Mouse (Mus musculus) heart, postnatal 36 days (tissue): Measurements from ENCODE around the gene Cpm. TPM values are rescaled to one million over a fixed set of nuclear protein-coding genes. Genes with fewer than 3 reads are reported as not detected.

Experiments used
- DNase-seq, 2 experiments: peaks; one replicate each; pipeline ENCODE4 v3.0.0; 2021 to 2022
- intact Hi-C: fragments of 180-260 bp; cut with DNase I; formaldehyde crosslinking; loops from one replicate; pipeline ENCODE4 v1.15.1; 2025
- total RNA-seq, 2 experiments: library from RNA; stranded (reverse); gene quantifications; 2 replicates each; pipeline ENCODE4 v1.2.3; 2021

Cpm gene
- total RNA-seq, 2 experiments from 2014 or later = 3.7 to 3.9 TPM

DNA sequence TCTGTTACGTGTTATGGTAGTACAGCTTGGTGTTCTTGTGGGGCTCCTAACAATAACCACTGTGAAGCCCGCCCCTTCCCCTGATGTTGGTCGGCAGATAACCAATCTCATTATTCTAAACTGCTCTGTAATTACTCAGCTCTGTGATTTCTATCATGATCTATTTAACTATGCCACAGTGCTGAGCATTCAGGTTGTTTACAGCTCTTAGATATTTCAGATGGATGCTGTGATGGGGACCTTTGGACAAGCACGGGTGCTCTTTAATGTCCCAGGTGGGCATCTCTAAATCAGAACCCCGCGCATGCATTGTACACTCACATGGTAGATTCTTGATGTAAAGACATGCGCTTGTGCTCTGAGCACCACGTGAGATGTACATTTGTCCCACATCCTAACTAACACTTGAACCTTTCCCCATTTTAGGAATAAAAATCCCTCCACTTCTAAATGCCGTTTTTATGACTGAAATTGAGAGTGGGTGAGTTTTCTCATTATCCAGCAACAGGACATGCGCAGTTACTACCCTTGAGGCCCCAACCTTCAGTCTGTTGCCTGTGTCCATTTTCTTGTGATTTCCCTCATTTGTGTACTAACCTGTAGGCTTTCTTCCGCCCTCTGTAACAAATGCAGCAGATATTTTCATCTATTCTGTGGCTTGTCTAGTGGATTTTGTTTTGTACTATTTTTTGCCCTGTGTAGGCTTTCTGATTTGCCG is 14.6 kb downstream of the Cpm start:
- no peak for DNase-seq
- intact Hi-C loops = no loop called here

DNA sequence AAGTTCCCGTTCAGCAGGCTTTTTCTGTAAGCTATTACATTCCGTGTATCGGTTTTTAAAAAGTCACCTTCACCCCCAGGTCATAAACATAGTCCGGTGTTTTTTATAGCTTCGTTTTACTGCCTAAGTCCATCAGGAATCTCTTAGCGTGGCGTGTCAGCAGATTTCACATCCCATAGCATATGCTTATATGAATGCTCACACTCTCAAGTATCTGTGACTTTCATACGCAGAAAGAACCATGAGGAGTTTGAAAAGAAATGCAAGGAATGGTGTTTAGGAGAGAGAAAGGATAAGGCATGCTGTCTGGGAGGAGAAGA is 15.1 kb downstream of the Cpm start:
- no peak for DNase-seq
- intact Hi-C loops = no loop called here

DNA sequence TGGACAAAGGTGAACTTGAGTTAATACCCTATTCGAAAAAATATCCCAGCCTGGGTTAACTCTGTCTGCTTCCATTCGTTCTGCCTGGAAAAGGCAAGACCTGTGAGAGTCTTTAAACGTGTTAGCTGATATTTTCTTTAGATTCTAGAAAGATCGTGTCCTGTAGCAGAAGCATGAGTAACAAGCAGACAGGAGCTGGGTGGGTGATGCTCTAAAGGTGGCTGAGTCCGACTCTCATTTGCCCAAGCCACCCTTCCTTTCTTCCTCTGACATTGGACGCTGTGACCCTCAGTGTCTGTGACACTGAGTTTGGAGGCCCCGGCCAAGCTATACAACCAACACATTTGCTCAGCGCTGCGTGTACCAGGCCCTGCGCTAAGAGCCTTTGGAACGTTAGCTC is 15.5 kb downstream of the Cpm start:
- intact Hi-C loops = no loop called here
- DNase-seq = no peak

DNA sequence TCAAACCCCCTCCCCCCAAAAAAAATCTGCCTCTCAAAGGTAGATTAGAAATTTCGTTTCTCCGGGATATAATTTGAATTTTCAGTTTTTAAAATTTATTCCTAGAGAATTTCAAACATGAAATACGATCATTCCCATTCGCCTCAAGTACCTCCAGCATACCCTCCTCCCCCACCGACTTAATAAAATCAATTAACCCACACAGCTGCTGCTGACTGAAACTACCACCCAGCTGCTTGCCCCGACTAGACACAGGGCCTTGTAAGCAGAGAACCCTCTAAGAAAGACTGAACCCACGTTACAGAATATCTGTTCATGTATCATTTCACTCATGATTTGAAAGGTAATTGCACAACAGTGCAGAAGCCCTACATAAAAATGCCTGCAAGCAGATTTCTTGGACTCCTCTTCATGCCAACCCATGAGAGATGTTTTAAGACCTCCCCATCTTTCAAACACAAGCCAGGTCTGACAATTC is 16.2 kb downstream of the Cpm start:
- intact Hi-C loops = no loop called here
- DNase-seq = no peak

DNA sequence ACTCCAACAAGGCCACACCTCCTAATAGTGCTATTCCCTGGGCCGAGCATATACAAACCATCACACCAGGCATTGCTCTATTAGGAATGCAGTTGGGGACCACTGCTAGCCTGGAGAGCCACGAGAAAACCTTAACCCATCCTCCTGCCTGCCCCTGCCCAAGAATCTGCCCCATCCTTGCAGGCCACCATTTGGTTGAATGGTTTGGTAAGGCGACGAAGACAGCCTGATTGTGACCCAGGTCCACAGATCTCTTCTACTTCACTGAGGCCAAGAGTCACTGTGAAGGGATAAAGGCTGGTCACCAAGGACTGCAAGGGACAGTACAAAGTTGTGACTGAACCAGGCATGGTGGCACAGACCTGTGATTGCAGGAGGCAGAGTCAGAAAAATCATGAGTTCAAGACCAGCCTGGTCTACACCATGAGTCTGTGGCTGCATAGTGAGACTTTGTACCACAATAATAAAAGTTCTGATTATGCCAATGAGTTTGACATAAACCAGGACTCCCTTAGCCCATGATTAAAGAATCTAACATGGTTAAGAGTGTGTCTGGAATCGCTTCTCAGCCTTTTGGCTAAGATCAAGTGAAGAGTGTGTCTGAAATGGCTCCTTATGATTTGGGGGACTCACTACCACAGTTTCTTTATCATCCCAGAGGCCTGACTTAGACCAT is 17.3 kb downstream of the Cpm start:
- no peak for DNase-seq
- intact Hi-C loops = no loop called here

DNA sequence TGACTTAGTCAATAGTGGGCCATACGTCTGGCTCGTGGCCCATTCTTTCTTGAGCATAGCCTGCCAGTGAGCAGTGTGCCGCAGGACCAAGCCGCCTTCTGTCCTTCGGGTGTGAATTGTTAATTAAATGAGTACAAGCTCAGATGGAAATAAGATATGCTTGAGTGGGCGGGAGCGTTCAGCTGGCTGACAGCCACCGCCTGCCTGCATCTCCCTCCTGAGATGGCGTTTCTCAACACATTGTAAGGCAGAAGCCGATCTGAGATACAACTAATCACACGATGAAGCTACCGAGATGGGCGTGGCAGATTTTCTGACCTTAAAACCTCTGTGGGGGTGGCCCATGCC is 17.8 kb downstream of the Cpm start:
- DNase-seq = no peak
- intact Hi-C loops = no loop called here

DNA sequence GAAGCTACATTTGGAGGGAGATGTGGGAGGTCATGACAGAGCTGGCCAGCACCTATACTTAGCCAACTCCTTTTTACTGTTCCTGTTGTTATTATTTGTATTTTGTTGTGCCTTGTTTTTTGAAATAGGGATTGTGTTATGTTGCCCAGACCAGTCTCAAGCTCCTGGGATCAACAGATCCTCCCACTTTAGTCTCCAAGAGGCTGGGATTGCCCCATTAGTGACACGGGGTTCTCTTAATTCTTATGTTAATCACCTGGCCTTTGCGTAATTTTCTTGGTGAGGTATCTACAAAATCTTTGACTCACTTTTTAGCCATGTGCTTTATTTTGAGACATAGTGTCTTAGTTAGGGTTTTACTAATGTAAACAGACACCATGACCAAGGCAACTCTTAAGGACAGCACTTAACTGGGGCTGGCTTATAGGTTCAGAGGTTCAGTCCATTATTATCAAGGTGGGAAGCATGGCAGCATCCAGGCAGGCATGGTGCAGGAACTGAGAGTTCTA is 18.7 kb downstream of the Cpm start:
- intact Hi-C loops = no loop called here
- DNase-seq = no peak

DNA sequence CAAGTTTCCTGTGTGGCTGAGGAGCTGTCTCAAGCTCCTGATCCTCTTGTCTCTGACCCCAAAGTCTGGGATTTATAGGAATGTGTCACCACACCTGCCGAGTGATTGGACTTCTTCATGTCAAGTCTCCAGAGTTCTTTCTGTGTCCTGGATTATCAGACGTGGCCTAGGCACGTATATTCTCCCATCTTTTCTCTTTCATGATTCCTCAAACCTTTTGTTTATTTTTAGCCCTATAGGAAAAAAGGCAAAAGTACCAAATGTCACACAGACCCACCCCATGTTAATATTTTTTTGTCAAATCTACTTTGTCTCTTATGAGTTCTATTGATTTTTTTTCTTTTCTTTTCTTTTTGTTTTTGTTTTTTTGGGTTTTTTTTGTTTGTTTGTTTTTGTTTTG is 19.3 kb downstream of the Cpm start:
- intact Hi-C loops = no loop called here
- DNase-seq = no peak

DNA sequence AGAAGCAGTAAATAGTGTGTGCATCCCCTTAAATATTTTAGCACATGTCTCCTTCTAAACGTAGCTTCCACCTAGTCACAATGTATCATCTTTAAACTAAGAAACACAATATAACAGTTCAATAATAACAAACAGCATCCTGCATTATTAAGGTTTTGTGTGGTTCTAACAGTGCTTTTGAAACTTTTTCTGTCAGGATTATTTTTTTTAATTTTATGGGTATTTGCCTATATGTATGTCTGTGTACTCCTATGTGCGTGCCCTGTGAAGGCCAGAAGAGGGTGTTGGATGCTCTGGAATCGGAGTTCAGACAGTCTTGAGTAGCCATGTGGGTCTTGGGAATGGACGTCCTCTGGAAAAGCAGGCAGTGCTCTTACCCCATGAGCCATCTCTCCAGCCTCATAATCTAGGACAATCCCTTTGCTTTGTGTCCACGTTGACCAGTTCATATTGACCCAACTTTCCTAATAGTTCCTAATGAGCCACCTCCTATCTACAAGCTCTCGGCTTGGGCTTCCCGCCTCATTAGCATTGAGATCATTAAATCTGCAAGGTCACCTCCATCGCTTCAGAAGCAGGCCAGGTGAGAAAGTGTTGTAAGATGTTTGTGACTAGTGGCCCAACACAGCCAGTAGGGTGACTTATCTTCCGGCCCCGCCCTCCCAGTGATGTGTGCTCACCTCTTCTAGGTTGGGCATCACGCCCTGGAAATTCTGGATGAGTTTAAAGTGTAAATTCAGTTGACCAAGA is 20.2 kb downstream of the Cpm start:
- intact Hi-C loops = no loop called here
- no peak for DNase-seq

DNA sequence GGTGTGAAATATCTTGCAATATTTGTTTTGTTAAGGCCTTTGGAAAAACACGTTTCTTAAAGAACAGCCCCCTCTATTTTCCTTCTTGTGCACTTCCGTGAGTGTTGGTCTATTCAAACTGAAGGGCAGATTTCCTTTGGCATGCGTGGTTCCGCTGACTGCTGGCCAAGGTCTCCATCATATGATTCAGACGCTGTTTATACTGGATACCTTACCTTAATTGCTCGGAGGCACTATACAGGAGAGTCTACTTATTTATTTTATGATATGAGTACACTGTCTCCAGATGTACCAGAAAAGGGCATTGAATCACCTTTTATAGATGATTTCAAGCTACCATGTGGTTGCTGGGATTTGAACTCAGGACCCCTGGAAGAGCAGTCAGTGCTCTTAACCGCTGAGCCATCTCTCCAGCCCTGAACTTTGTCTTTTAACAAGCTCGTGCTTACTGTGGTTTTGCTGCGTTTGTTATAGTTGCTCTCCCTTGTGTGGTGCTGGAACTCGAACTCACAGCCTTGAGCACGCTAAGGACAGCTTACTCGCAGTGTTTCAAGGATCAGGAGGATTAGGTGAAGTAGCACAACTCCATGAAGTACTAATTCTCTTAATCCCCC is 20.8 kb downstream of the Cpm start:
- intact Hi-C loops = no loop called here
- no peak for DNase-seq

DNA sequence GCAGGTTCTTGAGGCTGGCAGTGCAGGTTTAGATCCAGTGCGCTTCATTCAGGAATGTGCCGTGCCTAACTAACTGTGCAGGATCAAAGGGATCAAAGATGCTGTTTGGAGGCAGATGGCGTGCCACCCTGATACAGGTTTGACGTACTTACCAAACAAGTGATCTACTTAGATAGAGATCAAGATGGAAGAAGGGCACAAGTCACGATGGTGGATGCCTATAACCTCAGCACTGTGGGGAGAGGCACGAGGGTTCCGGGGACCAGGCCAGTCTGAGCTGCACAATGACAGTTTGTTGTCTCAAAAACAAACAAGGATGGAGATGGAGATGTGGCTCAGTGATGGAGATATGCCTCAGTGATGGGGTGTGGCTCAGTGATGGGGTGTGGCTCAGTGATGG is 21.4 kb downstream of the Cpm start:
- no peak for DNase-seq

DNA sequence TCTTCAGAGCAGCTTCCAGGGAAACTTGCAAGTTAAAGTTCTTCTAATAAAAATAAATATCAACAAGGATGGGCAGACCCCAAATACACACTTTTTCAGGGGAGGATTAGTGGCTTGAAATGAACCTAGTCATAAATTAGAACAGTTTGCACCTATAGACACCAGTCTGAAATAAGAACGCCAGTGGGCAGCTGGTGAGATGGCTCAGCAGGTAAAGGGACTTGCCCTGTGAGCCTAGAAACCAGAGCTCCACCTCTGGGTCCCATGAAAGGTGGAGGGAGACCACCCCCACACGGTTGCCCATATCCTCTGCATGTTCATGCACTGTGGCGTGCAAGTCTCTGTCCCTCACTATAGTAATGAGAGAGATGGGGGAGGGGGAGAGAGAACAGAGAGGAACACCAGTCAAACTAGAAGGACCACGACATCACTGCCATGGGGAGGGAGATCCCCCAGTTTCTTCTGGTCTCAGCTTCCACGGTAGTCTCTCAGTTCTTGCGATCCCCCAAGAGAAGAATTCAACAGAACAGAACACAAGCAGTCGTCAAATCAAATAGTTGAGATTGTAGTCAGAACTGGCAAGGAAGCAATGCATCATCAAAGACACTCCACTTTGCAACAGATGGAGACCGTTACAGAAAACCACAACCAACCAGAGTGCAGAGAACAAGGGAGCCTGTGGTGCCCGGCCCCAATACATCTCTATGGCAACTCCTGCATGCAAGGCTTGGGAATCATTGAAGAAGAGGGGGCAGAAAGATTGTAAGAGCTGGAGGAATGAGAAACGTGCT is 22.5 kb downstream of the Cpm start:
- no peak for DNase-seq
- intact Hi-C loops = no loop called here

More for the DNA sequence above, 21.4 kb downstream of the Cpm start:
- intact Hi-C loops = no loop called here

DNA sequence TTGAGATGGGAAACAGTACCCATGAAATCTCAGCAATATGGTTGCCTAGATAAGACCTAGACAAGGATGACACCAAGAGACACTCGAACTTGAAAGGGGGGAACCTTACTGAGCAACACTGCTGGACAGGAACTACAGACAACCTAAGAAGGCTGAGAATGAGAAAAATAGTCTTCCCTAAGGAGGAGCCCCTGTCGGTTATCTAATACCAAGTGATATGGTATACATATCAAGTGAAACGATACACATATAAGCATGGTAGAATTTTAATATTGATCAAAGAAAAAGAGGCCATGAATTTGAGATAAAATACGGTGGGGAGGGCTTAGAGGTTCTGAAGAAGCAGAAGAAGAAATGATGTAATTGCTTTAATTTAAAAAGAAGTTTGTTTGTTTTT is 23.1 kb downstream of the Cpm start:
- DNase-seq = no peak
- intact Hi-C loops = no loop called here

DNA sequence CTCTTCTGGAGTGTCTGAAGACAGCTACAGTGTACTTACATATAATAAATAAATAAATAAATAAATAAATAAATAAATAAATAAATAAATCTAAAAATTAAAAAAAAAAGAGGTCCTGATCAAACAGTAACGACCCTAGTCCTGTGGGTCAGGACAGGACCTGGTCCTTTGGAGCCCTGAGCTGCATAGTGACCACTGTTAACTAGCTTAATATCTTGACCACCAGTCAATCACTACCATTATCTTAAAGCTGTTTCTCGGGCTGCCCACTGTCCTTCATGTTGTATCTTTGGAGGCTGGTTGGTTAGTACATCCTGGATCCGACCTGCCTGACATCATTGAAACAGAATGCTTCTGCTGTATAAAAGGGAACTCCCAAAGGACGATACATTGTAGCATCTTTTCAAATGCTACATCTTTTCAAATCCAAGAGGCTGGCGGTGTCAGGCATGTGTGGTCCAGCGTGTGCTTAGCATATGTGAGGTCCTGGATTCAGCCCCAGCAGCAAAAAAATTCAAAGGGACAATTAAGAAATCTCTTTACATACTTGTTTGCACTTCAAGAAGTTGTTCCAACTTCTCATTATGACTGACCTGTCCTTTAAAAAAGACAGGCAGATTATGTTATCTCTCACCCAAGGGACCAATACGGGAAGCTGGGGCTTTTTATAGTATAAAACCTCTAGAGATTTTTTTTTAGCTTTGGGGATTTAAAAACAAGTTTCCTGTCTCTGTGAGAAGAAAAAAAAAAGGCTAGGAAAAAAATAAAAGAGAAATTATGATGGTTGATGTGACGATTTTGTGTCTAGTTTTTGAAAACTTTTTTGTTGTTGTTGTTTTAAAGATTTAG is 23.9 kb downstream of the Cpm start:
- intact Hi-C loops = no loop called here
- no peak for DNase-seq

DNA sequence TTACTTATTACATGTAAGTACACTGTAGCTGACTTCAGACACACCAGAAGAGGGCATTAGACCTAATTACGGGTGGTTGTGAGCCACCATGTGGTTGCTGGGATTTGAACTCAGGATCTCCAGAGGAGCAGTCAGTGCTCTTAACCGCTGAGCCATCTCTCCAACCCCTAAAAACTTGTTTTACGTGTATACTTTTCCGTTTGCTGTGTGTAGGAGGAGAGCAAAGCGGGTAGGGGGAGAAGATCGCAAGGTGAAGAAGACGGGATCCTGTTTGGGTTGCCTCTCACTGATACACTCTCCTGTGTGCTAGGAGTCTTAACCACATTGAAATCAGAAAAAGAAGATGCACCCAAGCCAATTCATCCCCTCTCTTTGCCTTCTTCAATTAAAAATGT is 24.5 kb downstream of the Cpm start:
- no peak for DNase-seq
- intact Hi-C loops = no loop called here

DNA sequence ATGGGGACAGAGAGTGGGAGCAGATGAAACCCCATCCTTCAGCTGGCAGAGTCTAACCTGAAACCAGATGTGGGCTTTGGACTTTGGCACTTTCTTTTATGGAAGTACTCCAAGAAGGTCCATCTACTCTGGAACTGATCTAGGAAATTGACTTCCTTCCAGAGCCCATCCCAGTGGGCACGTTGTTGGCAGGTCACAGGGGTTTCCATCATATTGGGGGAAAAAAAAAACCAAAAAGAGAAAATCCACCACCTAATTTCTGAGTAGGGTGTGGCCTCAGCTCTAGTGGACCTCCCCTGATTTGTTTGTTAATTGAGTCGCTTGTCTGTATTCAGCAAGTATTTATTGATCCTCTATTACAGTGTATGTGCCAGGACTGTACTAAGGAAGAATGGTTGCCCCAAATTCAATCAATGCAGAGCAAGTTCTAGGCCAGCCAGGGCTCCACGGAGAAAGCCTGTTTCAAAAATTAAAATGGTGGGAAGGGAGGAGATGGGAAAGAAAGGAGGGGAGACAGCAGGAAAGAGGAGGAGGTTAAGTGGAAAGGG is 25.4 kb downstream of the Cpm start:
- DNase-seq = no peak

DNA sequence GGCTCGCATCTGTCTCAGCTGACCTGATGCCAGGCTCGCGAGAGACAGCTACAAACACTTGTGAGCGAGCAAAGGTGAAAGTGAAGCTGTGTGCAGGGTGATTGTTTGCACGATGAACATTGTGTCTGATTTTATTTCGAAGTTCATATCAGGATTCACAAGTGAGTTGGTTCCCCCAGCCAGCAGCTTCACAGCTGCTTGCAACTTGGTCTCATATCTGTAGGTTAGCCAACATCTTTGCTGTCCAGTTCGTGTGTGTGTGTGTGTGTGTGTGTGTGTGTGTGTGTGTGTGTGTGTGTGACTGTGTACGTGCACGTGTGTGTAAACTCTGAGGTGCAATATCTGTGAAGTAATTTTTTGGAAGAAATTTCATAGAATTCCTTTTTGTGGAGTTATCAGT is 26.2 kb downstream of the Cpm start:
- intact Hi-C loops = no loop called here
- DNase-seq = no peak

More for the DNA sequence above, 25.4 kb downstream of the Cpm start:
- intact Hi-C loops = no loop called here

DNA sequence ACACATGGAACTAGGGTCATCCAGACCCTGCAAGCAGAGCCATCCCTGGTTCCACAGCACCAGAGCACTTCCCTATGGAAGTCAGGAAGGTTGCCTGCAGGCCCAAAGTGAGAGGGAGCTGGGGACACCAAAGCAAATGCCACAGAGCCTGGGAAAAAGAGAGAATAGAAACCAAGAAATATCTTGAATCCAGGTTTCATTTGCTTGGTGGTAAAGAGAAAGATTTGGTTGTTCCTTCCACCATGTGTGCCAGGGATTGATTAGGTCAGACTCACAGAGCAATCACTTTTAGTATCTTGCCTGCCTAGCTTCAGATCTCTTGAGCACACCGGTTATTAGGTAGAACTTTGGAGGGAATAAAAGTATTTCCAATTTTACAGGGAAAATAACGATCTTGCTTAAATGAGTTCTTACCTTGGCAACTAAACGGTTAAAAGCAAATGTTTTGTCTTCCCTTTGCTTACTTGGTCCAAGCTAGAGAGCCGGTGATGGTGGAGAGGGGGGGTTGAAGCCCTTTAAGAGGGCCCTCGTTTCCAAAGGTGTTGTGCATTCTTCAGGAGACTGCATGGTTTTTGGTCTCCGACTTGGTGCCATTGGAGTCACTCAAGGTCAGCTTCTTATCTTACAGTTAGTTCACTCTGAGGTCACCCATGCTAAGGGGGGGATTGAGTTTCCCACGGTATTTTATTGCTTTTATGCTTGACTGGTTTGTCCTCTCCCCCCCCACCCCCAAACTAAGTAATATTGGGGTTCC is 26.8 kb downstream of the Cpm start:
- DNase-seq = no peak
- intact Hi-C loops = no loop called here

DNA sequence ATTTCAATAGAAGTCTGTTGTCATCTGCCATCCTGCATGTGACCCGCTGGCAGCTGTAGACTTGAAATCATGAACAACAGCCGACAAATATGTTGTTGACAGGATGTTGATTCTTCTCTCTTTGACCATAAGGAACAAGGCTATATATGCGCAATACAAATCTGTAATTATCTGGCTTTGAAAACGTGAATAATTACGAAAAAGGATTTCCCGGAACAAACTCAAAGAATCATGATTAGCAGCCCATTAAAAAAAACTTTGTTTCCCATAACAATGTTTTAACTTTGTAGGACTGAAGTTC is 27.3 kb downstream of the Cpm start:
- no peak for DNase-seq
- intact Hi-C loops = no loop called here
